Mouse (Mus musculus): ENCODE data around the gene Ftl1.
A peak's percentile ranks its signal among the peaks of the same experiment; 100 is the strongest.
"Not testable (repeated sequence)": the region's sequence is repeated elsewhere in the genome, so short reads cannot be mapped to it uniquely, and the experiment has no call there.

Ftl1 gene

DNA sequence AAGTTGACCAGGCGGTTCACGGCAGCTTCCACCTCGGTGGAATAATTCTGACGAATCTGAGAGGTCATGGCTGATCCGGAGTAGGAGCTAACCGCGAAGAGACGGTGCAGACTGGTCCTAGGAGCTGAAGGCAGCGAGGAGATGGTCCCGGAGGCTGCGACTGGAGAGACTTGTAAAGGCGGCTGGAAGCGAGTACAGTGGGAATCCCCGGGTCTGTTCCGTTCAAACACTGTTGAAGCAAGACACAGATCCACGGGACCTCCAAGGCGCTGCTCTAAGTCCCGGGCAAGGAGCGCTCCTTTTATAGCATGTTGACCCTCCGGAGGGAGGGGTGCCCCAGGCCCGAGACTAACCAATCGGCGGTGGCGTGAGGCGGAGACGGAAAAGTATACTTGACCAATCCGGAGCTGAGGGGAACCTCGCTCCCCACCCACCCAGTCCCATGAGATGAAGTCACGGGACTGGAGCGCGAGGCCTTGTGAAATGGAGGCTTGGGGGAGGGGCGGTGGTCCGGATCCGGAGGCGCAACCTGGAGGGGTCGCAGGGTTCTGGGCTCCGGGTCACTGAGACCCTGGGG lies at the start of gene Ftl1:
Gene Ftl1, minus strand, starts transcription at position 321 of the 577 bp plus-strand sequence.
- peak; percentile 97 for DNase-seq (ENCODE audit: low spot score)

DNA sequence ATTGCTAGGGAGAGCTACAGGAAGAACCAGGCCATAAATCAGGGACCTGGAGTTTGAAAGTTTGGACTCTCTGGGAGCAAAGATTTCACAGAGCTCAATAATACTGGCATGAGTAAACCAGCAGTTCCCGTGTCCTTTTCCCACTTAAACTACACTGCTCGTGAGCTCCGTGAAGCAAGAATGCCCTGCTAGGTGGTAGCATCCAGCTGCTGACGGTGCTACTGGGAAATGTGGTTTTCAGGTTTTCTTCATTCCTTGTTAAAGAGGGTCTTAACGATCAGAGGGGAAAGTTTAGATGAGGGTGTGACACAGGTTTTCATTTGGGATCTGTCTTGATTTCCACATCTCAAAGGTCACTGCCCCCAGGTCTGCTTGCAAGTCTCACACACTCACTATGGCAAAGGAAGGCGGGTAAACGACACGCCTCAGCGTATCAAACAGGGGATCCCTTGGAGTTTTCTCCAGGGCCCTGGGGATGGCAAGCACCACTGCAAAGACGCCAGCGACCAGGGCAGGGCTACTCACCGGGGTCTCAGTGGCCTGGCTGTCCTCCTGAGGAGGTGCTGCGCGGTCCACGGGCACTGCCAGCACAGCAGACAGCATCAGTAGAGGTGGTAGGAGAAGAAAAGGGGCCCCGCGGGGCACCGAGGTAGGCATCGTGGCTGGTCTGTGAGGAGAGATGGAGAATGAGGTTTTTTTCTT lies 49.6 kb upstream of the Ftl1 start:
- DNase-seq (ENCODE audit: low spot score), result no peak

DNA sequence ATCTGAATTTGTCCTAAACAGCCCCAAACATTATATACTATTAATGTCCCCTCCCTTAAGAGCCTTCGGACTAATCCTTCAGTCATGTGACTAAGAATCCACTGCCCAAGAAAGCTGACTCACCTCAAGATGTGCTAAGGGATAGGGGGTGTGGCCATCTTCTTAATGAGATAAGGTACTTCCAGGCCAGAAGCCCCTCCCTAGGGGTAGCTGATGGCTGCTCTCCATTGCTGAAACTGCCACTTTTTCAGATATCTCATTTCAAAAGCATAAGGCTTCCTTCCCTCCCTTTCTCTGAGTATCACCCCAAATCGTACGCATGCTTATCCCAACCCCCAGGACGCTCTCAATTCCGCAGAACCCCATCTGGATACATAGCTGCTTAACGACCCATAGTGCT lies 48.9 kb upstream of the Ftl1 start:
- DNase-seq (ENCODE audit: low spot score), result no peak

DNA sequence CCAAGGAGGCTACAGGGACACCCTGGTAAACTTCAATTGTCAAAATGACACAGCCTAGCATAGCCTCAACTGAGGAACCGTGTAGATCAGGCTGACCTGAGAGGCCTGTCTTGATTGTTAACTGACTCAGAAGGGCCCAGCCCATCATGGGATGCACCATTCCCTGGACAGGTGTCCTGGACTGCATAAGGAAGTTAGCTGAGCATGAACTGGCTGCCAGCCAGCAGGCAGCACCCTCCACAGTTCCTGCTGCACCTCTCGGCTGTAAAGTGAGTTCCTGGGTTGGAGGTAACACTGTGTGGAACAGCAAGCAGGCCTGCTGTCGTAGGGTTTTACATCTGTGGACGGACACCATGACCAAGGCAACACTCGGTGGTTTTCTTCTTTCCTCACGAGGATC lies 47.9 kb upstream of the Ftl1 start:
- no peak for DNase-seq (ENCODE audit: low spot score)

DNA sequence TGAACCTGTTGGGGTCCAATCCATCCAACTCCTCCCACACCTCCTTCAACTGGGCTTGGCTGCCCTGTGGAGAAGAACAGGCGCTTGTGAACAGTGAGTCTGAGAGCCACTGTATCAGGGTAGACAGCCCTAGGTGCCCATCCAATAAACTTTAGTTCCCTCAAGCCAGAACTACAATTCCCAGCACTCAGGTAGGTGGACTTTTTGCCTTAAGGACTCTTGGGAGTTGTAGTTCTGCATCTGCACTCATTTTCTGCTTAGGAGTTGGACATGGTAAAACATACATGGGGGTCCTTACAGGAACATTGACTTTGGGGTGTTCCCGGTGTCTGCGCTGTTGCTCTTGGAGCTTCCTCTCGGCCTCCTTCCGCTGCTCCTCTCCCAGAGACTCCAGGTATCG lies 38.7 kb upstream of the Ftl1 start:
- no peak for DNase-seq (ENCODE audit: low spot score)

DNA sequence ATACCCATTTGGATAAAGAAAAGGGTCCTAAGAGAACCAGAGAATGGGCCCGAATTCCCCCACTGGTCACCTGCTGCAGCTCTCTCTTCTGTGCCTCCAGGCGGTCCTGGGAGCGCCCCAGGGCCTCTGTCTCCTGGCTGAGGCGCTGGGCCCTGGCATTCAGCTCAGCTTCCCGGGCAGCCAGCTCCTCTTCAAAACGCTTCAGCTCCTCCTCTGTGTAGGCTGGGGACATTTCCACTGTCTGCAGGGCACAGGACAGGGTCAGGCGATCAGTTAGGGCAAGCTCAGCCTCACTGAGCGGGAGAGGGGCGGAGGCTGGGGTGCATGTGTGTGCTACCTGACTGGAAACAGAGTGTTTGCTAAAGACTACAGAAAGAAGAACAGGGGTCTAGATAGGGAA lies 34.9 kb upstream of the Ftl1 start:
- DNase-seq (ENCODE audit: low spot score), result no peak

DNA sequence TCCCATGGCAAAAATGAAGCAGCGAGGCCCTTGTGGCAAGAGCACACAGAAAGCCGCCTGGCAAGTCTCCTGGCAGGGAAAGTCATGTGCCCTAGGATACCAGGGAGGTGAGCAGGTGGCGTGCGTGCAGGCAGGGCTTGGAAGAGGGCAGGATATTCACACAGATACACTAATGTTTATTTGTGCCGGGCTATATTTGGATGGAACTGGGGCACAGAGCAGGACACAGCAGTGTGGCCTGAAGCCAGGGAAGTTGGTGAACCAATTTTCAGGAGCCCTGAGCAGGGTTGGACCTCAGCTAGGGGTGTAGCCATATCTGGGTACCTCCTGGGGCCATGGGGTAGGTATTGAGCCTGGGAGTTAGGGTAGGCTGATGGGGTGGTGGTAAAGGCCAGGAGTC lies 33.3 kb upstream of the Ftl1 start:
- DNase-seq (ENCODE audit: low spot score), result peak; percentile 81

DNA sequence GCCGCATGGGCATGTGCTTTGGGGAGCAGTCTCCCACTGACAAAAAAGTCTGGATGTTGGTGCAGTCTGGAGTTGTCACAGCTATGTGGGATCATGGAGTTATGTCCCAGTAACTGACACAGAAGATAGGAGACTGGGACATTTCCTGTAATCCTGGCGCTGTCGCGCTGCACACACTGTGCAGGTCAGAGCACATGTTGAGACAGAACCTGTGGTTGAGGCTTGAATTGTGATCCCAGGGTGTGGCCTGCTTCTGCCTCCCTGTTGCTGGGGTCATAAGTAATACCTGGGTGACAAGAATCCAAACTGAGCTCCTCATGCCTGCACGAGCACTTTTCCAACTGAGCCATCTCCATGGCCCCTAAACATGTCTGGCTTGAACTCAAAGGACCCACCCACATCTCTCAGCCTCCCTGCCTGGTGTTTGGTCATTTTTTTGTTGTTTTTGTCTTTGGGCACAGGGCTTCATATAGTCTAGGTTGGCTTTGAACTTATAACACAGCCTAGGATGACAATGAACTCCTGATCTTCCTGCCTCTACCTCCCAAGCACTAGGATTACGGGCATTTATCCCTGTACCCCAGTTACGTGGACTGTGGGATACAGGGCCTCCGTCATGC lies 32.7 kb upstream of the Ftl1 start:
- DNase-seq (ENCODE audit: low spot score), result no peak

DNA sequence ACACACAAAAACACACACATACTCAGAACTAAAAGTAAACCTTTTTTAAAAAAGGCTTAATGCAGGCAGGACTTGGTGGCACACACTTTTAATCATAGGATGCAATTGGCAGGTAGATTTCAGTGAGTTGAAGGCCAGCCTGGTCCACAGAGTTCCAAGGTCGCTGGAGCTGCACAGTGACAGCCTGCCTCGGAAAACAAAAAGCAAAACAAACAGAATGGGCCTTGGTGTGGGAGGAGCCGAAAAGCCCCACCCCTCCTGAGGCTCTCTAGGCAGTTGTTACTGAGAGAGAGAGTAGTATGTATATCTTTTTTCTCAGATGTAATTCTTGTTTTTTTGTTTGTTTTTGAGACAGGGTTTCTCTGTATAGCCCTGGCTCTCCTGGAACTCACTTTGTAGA lies 31.6 kb upstream of the Ftl1 start:
- peak; percentile 49 for DNase-seq (ENCODE audit: low spot score)

DNA sequence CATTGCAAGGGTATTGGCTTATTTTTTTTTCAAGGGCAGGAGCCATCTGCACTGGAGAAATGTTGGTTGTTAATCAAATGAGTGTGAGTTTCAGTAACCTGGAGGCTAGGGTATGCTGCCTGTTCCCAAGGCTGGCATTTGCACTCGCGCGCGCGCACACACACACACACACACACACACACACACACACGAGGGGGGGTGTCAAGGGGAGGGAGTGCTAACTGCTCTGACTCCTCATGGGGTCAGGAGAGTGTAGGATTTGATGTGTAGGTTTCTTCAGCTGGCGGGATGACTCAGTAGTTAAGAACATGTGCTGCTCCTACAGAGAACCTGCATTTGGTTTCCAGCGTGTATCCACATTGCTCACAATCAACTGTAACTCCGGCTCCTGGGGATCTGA lies 31.1 kb upstream of the Ftl1 start:
- DNase-seq (ENCODE audit: low spot score), result no peak

DNA sequence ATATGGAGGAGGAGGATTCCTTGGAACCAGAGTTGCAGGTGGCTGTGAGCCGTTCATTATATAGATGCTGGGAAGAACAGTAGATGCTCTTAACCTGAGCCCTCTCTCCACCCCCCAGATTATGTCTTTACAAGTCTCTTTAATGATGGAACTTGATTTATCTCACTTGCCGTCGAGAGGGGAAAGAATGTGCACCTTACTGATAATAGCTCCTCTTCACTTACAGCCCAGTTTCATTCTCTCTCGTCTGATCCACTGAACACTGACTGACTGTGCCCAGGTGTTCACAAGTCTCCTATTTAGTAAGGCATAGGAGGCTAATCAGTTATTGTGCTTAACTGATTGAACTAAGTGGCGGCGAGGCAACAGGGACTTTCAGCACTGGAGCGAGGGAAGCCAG lies 29.9 kb upstream of the Ftl1 start:
- no peak for DNase-seq (ENCODE audit: low spot score)

DNA sequence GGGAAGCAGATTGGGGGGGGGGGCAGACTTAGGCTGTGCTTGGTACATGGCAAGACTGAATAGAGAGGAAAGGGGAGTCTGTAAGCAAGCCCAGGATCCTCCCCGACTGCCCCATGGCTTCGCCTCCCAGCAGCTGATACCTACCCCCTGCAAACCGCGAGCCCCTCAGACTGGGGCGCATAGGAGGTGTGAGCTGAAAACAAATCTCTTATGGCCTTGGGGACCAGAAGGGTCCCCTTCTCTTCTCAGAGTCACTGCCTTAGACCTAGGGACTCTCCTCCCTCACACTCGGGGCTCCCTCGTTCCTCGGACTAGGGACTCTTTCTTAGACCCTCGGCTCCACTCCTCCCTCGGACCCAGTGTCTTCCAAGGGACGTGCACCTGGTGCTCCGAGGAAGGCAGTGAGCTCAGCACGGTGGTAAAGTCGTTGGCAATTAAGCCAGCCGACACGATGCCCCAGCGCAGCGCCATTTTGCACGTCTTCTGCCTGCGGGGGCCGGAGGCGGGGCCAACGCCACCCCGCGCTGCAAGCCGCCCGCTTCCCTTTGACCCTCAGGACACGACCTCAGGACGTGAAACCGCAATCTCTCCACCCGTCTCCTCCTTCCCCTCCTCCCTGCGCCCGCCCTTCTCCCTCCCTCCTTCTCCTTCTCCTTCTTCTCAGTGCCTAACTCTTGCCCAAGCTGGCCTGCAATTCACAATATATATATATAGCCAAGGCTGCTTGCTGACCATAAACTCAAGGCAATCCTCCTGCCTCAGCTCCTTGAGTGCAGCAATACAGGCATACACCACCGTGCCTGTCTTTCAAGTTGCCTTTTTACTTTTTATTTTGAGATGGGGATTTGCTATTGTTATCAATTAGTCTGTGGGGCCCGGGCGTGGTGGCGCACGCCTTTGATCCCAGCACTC lies 28.9 kb upstream of the Ftl1 start, which contains the start of gene Dhdh:
Gene Dhdh, minus strand, starts transcription at position 513 of the 912 bp plus-strand sequence.
- DNase-seq (ENCODE audit: low spot score), result no peak

DNA sequence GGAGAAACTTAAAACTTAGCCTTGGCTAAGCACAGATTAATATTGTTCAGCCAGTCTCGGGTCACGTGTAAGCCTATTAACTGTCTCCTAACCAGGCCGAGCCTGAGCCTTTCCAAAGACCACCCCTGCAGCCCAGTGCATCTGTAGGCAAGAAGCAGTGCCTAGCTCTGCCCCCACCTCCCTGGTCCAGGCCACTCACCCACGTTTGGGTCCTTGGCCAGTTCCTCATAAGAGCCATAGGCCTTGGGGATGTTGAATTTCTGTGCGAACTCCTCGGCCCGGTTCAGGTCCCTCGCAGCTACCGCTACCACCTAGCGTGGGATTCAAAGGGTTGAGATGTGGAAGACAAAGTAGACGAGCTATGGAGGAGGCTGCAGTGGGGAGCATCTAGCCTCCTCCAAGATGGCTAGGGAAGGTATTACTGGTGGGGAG lies 28.2 kb upstream of the Ftl1 start:
- no peak for DNase-seq (ENCODE audit: low spot score)

DNA sequence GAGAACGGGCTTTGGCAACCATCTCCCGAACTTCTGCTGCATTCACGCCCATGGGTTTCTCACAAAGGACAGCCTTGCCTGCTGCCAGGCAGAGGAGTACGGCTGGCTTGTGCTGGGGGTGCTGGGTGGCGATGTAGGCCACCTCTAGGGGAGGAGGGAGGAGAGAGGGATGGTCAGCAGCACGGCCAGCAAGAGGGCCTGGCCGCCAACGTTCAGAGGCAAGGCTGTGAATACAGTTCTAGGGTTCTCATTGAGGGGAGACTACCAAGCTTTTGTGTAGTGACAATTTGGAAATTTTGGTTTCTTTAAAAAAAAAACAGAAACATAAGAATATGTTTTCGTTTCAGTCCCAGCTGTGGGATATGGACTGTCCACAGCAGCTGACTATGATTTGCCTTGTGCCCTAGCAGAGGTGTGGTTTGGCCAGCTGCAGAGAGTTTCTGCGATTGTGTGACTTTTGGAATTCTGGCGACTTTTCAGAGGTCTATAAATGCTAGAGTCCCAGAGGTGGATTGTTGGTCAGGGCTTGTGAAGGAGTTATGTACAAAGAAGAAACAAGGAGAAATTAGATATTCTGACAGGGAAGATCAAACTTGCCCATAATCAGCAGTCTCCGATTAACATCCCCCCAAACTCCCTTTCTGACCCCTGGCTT lies 27.2 kb upstream of the Ftl1 start, which contains the start of gene Gm45808:
Gene Gm45808, minus strand, starts transcription at position 51 of the 655 bp plus-strand sequence.
- peak; percentile 70 for DNase-seq (ENCODE audit: low spot score)

DNA sequence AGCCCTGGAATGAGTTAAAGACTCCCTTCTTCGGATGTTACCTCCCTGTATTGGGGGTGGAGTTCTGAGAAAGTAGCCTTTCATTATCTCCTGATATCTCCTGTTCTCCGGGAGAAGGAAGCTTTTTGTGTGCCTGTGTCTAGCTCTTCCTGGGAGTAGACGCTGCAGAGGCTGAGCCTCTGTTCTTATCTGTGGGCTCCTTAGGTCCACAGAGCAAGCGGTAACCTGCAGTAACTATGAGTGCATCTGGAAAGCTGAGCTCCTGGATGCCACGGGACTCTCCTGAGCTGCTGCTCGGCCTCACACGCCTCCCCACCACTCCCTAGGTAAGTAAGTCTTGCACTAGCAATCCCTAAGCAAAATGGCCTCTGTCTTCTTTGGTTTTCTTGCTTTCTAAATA lies 26.5 kb upstream of the Ftl1 start:
- DNase-seq (ENCODE audit: low spot score), result no peak

DNA sequence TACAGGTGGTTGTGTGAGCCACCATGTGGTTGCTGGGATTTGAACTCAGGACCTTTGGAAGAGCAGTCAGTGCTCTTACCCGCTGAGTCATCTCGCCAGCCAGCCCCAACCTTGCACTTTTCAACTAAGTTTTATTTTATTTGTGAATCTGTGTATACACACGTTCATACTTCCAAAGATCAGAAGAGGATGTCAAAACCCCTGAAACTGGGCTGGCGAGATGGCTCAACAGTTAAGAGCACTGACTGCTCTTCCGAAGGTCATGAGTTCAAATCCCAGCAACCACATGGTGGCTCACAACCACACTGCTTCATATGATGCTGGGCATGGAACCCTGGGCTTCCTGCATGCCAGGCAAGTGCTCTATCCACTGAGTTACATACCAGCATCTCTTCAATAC lies 25.3 kb upstream of the Ftl1 start:
- DNase-seq (ENCODE audit: low spot score), result not testable (repeated sequence)

DNA sequence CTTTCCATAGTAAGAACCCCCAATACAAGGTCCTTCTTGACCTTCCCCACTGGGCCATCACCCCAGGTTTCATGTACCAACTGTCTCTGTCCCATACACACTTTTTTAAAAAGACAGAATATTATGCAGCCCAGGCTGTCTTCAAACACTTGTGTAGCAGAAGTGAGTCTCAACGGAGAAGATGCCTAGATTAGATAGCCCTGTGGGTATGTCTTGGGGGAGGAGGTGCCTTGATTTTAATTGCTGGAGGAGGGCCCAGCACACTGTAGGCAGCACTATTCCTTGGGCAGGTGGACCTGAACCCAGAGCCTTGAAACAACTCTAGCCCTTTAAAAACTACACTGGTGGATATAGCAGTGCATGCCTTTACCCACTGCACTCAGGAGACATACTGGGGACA lies 22.5 kb upstream of the Ftl1 start:
- no peak for DNase-seq (ENCODE audit: low spot score)

DNA sequence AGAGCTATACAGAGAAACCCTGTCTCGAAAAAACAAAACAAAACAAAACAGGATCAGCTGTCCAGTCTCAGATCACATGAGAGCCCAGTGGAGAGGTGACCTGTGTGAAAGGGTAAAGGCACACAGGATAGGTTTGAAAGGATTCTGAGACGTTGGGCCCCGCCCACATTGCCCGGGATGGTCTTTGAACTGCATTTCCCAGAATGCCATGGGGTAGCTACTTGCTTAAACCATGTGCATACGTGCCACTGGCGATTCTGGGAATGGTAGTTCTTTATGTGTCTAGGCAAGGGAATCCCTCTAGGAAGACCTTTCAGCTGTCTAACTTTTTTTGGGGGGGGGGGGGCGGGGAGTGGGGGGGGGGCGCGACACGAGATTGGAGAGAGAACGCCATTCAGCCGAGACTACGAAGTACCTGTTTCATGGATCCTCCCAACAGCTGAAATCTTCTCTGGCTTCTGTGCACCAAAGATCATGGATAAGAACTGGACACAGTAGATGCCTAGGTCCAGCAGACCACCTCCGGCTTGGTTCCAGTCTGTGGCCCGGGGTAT lies 21.8 kb upstream of the Ftl1 start, which contains the start of gene Tulp2:
Gene Tulp2, plus strand, starts transcription at position 504 of the 554 bp plus-strand sequence.
- peak; percentile 64 for DNase-seq (ENCODE audit: low spot score)

DNA sequence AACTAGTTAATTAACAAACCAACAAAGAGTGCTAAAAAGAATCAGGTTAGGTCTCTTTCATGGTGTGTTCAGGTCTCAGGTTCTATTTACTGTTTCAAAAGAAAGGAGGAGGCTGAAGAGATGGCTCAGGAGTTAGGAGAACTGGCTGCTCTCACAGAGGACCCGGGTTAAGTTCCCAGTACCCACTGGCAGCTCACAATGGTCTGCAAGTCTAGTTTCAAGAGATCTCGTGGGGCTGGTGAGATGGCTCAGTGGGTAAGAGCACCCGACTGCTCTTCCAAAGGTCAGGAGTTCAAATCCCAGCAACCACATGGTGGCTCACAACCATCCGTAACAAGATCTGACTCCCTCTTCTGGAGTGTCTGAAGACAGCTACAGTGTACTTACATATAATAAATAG lies 20.6 kb upstream of the Ftl1 start:
- not testable (repeated sequence) for DNase-seq (ENCODE audit: low spot score)

DNA sequence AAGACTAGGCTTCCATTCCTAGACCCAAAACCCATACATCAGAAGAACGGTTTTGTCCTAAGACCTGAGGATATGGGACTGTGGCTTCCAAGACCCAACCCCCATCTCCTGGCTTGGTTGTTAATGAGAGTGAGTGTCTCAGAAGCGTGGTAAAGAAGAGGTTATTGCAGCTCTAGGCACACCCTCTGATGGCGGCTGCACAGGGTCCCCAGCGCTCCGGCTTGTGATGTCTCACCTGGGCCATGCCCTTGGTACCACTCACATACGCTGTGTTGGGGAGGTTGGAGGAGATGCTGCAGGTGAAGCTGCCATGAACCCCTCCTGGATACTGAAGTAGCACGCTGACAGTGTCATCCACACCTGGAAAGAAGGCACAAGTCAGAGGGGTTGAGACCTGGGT lies 19.1 kb upstream of the Ftl1 start:
- DNase-seq (ENCODE audit: low spot score), result no peak

DNA sequence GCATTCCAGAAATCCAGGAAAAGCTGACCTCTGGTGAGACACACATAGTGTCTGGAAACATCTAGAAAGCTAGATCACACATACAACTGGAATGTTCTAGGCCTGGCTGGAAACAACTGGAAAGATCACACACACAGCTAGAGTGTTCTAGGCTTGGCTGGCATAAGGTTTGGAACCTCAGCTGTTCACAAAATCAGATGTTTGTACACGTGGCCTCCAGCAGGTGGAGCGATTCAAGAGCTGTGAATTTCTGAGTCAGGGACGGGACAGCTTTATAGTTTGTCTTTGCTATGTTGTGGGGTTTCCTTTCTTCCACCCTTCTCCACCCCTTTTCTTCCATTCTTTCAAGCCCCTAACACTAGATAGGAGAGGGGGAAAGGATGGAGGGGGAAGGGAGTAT lies 17.3 kb upstream of the Ftl1 start:
- peak; percentile 80 for DNase-seq (ENCODE audit: low spot score)

All from adipocyte (in vitro differentiated cells).